Mouse (Mus musculus): ENCODE results near the gene Vmn2r107. TPM values are rescaled to one million over a fixed set of nuclear protein-coding genes. Genes with fewer than 3 reads are reported as not detected.

Gene Vmn2r107
- polyA plus RNA-seq (2017; shearing (Covaris generic)), result under 1 TPM in 1 of 2 experiments, not detected in 1; 0.02 TPM

DNA sequence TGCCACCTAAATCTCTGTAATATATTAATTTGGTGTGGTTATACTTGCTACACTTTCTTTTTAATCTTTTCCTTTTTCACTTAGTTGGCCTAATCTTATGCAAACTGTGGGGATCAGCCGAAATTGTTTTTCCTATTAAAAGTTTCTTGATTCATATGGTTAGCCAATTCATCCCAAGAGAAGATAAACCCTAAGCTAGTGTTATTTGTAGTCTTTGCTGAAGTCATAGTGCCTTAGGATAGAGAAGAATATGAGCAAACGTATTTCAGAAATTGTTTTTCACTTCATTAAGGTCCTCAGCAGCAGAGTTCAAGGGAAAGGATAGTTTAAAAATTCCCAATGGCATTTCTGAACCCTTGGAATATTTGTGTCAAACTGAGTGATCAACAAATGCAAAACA, at the start of gene Vmn2r107:
Gene Vmn2r107, plus strand, starts transcription at position 301 of the 400 bp plus-strand sequence.

DNA sequence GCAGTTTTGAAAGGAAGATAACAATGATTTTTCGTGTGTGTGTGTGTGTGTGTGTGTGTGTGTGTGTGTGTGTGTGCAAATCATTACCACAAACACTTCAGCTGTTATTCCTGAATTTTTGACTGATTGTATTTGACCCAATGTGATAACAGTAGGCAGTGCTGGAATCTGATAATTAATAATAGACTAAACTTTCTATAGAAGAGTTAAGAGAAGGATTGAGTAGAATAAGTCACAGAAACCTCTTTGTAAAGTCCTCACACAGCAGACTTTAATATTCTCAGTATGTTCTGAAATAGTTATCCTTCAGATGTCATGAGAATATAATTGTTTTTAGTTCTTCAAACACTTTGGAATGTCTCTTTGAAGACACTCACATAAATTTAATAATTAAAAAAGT, 68.8 kb downstream of the Vmn2r107 start, which contains the start of gene Vmn1r224:
Gene Vmn1r224, plus strand, starts transcription at position 301 of the 400 bp plus-strand sequence.

Other genes starting within 250 kb of the Vmn2r107 start
- gene Fpr-rs7, start 231.0 kb upstream of the Vmn2r107 start, polyA plus RNA-seq (2017; shearing (Covaris generic)), result not detected
- not detected for gene Fpr-rs6, start 162.1 kb upstream of the Vmn2r107 start, polyA plus RNA-seq (2017; shearing (Covaris generic))
- under 1 TPM in 1 of 2 experiments, not detected in 1; 0.08 TPM for gene Vmn2r105, start 110.2 kb upstream of the Vmn2r107 start, polyA plus RNA-seq (2017; shearing (Covaris generic))
- under 1 TPM; 0.18 to 0.22 TPM for gene Vmn2r106, start 59.7 kb upstream of the Vmn2r107 start, polyA plus RNA-seq (2017; shearing (Covaris generic))
- under 1 TPM in 1 of 2 experiments, not detected in 1; 0.41 TPM for gene Vmn1r224, start 68.9 kb downstream of the Vmn2r107 start, polyA plus RNA-seq (2017; shearing (Covaris generic))
- gene Vmn2r108, start 136.1 kb downstream of the Vmn2r107 start, polyA plus RNA-seq (2017; shearing (Covaris generic)), result under 1 TPM; 0.02 to 0.13 TPM
- not detected for gene Vmn1r225, start 152.9 kb downstream of the Vmn2r107 start, polyA plus RNA-seq (2017; shearing (Covaris generic))
- under 1 TPM; 0.05 to 0.23 TPM for gene Vmn2r109, start 219.5 kb downstream of the Vmn2r107 start, polyA plus RNA-seq (2017; shearing (Covaris generic))